11 mouse cellular contexts compared by ENCODE assay signal in the genomic region with DNA sequence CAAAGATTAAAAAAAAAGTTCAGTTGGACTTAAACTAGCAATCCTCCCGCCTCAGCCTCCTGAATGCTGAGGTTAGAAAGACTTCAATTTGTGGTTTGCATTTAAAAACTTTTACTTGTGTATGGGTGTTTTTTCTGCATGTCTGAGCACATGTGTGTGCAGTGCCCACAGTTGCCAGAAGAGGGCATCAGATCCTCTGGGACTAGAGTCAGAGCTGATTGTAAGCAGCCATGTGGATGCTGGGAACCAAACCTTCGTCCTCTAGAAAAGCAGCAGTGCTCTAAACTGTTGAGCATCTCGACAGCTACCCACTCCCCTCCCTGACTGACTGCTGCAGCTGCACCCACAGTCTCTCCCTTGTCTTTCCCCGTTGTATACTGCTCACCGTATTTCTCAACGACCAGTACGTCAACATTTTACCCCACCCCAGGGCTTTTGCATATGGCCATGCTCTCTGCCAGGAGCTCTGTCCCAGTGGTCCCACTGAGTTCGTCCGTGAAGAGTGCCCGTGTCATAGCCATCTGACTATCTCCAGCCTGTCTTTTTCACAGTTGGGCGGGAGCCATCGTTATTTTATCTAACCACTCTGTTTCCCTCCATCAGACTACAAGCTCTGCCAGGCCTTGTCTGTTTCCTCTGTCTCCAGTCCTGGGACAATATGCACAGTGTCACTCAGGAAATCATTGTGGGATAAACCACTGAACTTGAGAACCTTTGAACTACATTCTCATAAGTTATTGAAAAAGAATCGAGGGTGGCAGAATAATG. TPM values are rescaled to one million over a fixed set of nuclear protein-coding genes. Genes with fewer than 3 reads are reported as not detected.
DNase-seq lines count a peak whose midpoint lies in the region; ATAC-seq and TF ChIP-seq lines count a peak whose summit lies in the region.
"Had no signal": no experiment of that assay in that cellular context is flagged by ENCODE, and none has a peak within 500 bp of the region (broad histone marks: within the 10 kb centered on the region; RNA-seq: fewer than 3 reads in every experiment).

No protein-coding gene starts in this region.

- H3K27ac ChIP-seq in heart, adult 2 months: peak overlapping the region; percentile 73
- peak overlapping the region; percentile 71 for H3K27ac ChIP-seq in embryonic facial prominence, embryonic 15.5 days (replicated peaks)

- no peak overlapping the region for H3K4me3 ChIP-seq in heart, adult 2 months
- H3K4me3 ChIP-seq in embryonic facial prominence, embryonic 15.5 days (replicated peaks): no peak overlapping the region
- H3K4me3 ChIP-seq: limb, embryonic 15.5 days had no signal

- intact Hi-C loops in heart, adult 2 months (cut with DNase I): no loop called here
- intact Hi-C loops in heart, postnatal 14 days (cut with DNase I): no loop called here

- peaks cover 31% of the 10 kb centered on the region for H3K4me1 ChIP-seq in heart, adult 2 months (ENCODE audit: control insufficient read depth, insufficient read depth, low read length)
- peaks cover 33% of the 10 kb centered on the region for H3K4me1 ChIP-seq in embryonic facial prominence, embryonic 15.5 days

- WGBS in heart, adult 2 months: 66% methylated on average over 13 of the region's 13 CpGs
- WGBS in embryonic facial prominence, embryonic 15.5 days: 74% methylated on average over 13 of the region's 13 CpGs

- TF ChIP-seq POLR2A in heart, adult 2 months (IDR thresholded peaks at IDR 0.05; ENCODE audit: insufficient read depth, low read depth, low read length): no peak

- ATAC-seq in embryonic facial prominence, embryonic 15.5 days (ENCODE audit: insufficient number of reproducible peaks, low FRiP score, low TSS enrichment, low read depth): no peak

- H3K27me3 ChIP-seq in heart, adult 2 months (ENCODE audit: control insufficient read depth, insufficient read depth, low read length): no peaks in the 10 kb centered on the region
- H3K27me3 ChIP-seq in embryonic facial prominence, embryonic 15.5 days: no peaks in the 10 kb centered on the region

- no peak overlapping the region for H3K4me2 ChIP-seq in embryonic facial prominence, embryonic 15.5 days (replicated peaks)
- H3K4me2 ChIP-seq: heart, embryonic 11.5 days; limb, embryonic 15.5 days had no signal

- no peak for TF ChIP-seq EP300 in heart, adult 2 months (IDR thresholded peaks at IDR 0.05; ENCODE audit: insufficient read depth, low read depth, low read length)

- no peaks in the 10 kb centered on the region for H3K9me3 ChIP-seq in embryonic facial prominence, embryonic 15.5 days (replicated peaks)
- H3K9me3 ChIP-seq: limb, embryonic 15.5 days had no signal

- no peak overlapping the region for H3K9ac ChIP-seq in heart, adult 2 months (ENCODE audit: low read depth, low read length)
- no peak overlapping the region for H3K9ac ChIP-seq in embryonic facial prominence, embryonic 15.5 days
- H3K9ac ChIP-seq: limb, embryonic 15.5 days had no signal

- peaks cover 45% of the 10 kb centered on the region for H3K36me3 ChIP-seq in heart, adult 2 months (ENCODE audit: control insufficient read depth, insufficient read depth, low read length)
- H3K36me3 ChIP-seq in embryonic facial prominence, embryonic 15.5 days: peaks cover 87% of the 10 kb centered on the region

- no peak for DNase-seq in heart, adult 2 months
- DNase-seq in heart, postnatal 14 days: no peak
- DNase-seq in spleen, adult 12 weeks (ENCODE audit: low spot score): peak; percentile 57
- DNase-seq in spleen, postnatal 4 days (ENCODE audit: low spot score in 2 of 2): no peak
- DNase-seq in testis, postnatal 10 days (ENCODE audit: low spot score): peak; percentile 57
- no peak for DNase-seq in frontal cortex, postnatal 36 days (ENCODE audit: low spot score in 2 of 2)
- no peak for DNase-seq in MN1 (ENCODE audit: low spot score)
- DNase-seq: cerebellum, adult 11-12 months had no signal

- no peaks in the 10 kb centered on the region for H3K79me2 ChIP-seq in heart, adult 2 months (replicated peaks; ENCODE audit: control insufficient read depth, insufficient read depth, low read length)

- TF ChIP-seq CTCF in heart, adult 2 months (IDR thresholded peaks at IDR 0.05): peak; percentile 66

RNA-seq across cellular contexts. Expression of gene Nop53, which starts 7.6 kb away (rescaled TPM):
- 100 to 1,000 TPM; 117 to 143 TPM for total RNA-seq in heart, adult 2 months (2021)
- 56.3 and 60.0 TPM in 2 replicates for polyA plus RNA-seq in heart, adult 2 months (2012; rRNA removed)
- total RNA-seq in heart, postnatal 14 days (2021): 100 to 1,000 TPM; 129 to 137 TPM
- polyA plus RNA-seq in embryonic facial prominence, embryonic 15.5 days (2015; fragmentation: Nextera tagmentation; extraction: Ambion mirVana): 202 and 212 TPM in 2 replicates

RNA-seq across cellular contexts. Expression of gene Ehd2, which starts 13.9 kb away (rescaled TPM):
- total RNA-seq in heart, adult 2 months (2021): 10 to 100 TPM; 76.8 to 91.3 TPM
- polyA plus RNA-seq in heart, adult 2 months (2012; rRNA removed): 81.9 and 100 TPM in 2 replicates
- 100 to 1,000 TPM; 172 to 182 TPM for total RNA-seq in heart, postnatal 14 days (2021)
- polyA plus RNA-seq in embryonic facial prominence, embryonic 15.5 days (2015; fragmentation: Nextera tagmentation; extraction: Ambion mirVana): 72.5 and 73.3 TPM in 2 replicates

RNA-seq across cellular contexts. Expression of gene Selenow, which starts 31.3 kb away (rescaled TPM):
- 100 to 1,000 TPM; 170 to 195 TPM for total RNA-seq in heart, adult 2 months (2021)
- polyA plus RNA-seq in heart, adult 2 months (2012; rRNA removed): 312 and 325 TPM in 2 replicates
- 100 to 1,000 TPM; 149 to 162 TPM for total RNA-seq in heart, postnatal 14 days (2021)
- 931 and 958 TPM in 2 replicates for polyA plus RNA-seq in embryonic facial prominence, embryonic 15.5 days (2015; fragmentation: Nextera tagmentation; extraction: Ambion mirVana)

Comparison
In these comparisons a context has a peak if more than half of its experiments do, and no peak if none do; other contexts are left out.
1. DNase-seq: peak in spleen, adult 12 weeks (single experiment) and testis, postnatal 10 days (single experiment); none in heart, adult 2 months (0 of 2), heart, postnatal 14 days (0 of 2), spleen, postnatal 4 days (0 of 2), frontal cortex, postnatal 36 days (0 of 2) and MN1 (single experiment).